Mouse (Mus musculus): ENCODE results near the gene Otogl. TPM values are rescaled to one million over a fixed set of nuclear protein-coding genes. Genes with fewer than 3 reads are reported as not detected.
A peak's percentile ranks its signal among the peaks of the same experiment; 100 is the strongest.

The Otogl gene
- total RNA-seq, 2 experiments from 2014 or later, result 0.02 TPM

DNA sequence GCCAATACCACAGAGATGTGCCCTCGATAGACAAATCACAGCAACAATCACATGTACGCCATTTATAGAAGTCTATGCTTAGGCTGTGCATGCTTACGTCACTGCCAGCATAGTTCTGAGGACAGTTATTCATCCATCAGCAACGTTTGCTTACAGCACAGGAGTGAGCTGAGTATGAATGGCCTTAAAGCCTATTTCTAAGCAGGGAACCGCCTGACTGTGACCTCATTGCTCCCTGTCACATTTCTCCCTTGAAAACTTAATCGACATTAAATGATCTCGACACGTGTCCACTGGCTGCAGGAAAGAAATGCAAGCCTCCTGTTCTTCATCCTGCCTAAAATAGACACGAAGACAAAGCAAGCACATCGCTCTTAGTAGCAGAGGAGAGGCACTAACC, 5.5 kb downstream of the Otogl start:
- no peak for DNase-seq (ENCODE audit: low spot score)

DNA sequence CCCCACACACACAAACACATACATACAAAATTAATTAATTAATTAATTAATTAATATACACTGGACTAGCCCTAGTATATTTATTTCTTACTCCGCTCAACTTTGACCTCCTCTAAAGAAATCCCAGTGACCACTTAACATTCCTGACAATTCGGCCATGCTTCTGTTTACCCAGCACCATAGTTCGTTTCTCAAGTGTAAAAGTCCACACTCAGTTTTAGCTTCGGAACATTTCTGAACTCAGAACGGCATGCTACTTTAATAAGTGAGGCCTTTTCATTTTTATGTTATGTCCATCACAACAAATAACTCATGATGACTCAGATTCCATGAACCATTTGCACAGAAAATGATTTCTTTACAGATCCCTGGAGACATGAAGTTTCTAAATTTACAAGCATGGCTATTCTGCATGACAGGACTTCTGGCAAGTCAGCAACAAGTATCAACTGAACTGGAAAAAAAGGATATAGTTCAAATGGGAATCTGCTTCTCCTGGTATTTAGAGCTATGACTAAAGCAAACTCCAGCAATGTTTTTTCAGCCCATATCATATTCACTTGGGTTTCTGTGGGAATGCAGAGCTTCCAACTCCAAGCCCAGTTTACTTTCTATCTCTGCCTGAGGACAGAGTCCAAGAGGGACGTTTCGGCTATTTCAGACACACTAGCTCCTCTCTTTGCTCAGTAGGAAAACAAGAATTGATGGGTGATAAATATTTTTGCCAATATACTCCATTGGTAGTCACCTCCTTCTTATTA, 6.5 kb downstream of the Otogl start:
- peak; percentile 18 for DNase-seq (ENCODE audit: low spot score)

DNA sequence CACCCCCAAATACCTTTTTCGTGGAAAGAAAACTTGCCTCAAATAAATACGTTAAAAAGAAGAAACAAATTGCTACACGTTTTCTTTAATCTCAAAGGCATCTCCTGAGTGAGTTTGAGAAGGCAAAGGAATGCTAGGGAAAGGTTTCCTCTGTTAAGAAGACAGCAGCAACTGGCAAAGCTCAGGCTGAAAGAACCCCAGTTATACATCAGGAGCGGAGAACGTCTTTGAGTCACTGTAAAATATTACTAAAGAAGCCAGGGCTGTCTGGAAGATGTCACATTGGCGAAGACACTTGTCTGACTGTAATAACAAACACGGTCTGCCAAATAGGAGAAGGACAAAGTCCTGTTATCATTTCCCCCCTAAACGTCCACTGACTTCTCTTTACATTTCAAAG, 10.0 kb downstream of the Otogl start:
- DNase-seq (ENCODE audit: low spot score), result no peak

DNA sequence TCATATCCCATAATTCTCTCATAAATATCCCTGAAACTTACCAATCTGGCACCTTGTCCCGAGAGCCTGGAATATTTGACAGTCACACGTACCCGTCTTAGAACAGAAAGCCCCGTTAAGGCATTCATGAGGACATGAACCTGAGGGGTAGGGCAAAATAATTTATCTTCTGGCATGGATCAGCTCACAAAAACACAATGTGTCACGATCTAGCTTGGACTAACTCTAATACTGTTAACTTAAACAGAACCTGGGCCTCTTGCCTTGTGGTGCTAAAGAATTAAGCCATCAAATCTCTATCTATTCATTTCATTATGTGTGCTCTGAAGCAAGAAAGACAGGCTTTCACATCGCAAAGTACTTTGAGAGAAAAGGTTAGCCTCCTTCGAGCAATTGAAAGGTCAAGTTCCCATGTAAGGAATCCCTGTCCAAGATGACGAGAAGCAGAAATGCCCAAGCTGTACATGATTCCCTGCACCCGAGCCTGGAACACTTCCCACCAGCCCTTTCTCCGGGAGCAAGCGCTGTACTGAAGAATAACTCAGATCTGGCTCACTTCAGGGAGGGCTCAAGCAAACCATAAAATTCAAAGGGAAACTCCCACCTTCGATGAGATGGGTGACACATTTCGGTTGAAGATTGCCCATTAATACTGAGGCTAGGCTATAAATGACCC, 10.6 kb downstream of the Otogl start:
- DNase-seq (ENCODE audit: low spot score), result no peak

DNA sequence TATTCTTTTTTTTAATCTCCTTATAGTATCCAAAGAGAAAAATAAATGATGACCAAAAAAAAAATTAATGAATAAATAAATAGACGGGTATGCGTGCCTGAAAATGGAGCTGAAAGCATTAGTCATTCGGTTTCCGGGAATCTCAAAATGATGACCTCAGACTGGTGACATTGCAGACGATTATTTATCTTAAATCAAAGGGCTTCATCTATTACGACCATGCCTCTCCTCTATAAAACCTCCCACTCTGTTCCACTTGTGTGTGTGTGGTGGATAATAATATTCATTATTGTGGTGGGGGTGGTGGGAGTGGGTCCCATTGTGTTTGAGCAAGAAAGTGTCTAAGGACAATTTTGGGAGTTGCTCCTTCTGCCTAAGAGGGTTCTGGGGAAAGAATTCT, 12.0 kb downstream of the Otogl start:
- DNase-seq (ENCODE audit: low spot score), result no peak

DNA sequence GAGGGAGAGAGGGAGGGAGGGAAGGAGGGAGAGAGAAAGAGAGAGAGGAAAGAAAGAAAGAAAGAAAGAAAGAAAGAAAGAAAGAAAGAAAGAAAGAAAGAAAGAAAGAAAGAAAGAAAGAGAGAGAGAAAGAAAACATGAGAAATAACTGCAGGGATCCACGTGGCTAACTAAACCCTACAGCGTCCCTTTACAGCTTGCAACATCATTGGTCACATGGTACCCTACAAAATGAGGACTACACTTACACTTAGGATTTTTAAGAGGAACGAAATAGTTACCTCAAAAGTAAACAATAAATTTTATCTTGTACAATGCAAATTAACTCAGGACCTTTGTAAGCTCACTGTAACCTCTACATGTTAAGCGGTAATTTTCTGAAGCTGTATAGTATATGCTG, 15.8 kb downstream of the Otogl start:
- no peak for DNase-seq (ENCODE audit: low spot score)

DNA sequence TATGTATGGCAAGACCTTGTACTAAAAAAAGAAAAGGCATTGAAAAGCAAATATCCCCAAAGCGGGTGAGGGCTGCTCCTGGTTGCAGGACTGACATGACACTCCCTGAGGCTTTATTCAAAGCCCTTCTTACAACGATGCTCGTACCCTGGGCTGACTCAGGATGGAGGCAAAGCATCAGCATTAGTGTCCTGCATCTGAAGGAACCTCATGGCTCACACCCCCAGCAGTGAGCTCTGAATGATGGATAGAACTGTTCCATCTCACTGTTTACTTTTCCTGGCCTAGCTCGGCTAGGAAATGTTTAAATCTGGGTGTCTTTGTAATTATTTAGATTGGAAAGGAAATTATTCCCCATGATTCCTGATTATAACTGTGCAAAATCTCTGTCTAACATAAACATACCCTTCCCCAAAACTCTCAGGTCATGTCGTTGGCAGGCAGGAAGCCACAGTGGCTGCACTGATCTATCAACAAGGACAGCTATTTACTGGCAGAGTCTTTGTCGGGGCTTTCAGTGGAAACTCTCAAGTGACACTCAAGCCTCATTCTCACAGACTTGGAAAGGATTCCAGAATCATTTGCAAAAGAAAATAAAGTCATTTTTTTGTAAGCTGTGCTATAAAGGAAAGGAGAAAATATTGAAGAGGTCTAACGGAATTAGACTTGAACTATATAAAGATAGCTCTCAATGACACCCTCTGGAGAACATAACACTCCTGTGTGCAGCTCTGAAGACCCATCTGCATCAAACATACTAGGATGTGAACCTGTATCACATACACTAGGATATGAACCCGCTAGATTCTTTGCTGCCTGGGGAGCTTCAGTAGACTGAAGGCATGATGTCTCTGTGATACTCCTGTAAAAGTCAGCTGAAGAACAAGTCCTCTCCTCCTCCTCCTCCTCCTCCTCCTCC, 17.0 kb downstream of the Otogl start:
- no peak for DNase-seq (ENCODE audit: low spot score)

DNA sequence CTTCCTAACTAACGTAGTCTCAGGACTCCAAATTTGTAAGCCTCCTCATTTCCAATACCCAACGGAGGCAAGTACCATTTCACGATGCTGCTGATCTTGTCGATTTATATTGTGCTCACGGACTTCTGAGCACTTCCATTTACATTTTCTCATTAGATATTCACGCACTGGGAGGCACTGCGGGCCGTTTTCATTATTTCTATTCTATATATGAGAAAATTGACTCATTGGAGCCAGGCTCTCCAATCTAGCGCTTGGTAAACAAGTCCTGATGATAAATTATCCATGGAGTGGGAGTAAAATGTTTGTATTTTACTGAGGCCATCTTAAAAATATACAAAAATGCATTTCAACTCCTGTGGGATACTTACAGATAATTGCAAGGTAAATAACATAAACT, 21.5 kb downstream of the Otogl start:
- DNase-seq (ENCODE audit: low spot score), result no peak

DNA sequence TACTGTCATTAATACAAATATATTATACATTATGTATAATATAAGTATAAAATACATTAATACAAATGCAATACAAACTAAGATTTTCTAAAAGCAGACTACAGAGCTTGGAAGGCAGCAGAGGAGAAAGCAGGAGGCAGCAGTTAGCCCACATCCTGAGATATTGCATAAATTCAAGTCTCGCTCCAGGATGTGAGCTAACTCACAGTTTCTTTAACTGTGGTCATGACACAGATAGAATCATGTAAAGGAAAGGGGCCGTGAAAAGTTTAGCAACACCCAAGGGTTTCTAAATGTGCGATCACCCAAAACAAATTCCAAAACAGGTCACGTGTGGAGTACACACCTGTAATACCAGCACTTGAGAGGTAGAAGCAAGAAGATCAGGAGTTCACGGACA, 39.4 kb downstream of the Otogl start:
- DNase-seq (ENCODE audit: low spot score), result no peak

DNA sequence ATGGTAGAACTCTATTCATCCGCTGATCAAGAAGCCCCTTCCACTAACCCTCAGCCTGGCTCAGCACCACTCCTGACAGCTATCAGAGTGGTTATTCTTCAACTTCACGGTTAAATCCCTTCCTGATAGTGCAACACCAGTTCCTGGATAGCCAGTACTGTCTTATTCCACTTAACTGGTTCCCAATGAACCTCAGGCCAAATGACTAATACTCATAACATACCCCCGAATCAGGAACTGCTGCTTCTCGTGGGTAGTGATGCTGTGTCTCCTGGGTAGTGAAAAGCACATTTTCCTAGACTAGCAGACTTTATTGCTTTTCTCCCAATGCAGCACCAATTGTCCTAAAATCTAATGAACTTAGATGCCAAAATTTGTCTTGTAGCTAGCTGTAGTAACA, 39.8 kb downstream of the Otogl start:
- DNase-seq (ENCODE audit: low spot score), result no peak

DNA sequence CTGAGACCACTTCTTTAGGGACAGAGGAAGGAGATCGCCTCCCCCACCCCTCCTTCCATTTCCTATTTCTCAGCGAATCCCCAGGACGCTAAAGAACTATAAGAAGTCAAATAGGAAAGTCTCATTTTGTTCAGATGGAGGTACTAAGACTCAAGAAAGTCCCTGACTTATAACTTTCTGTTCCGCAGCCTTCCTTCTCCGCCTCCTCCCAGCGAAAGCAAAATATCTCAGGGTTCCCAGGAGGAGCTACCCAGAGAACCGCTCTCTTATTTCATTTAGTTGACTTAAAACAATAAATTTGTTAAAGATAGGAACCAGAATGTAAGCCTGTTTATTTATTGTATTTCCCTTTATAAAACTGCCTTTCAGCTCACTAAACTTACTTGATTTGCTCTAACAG, 41.4 kb downstream of the Otogl start:
- DNase-seq (ENCODE audit: low spot score), result no peak

DNA sequence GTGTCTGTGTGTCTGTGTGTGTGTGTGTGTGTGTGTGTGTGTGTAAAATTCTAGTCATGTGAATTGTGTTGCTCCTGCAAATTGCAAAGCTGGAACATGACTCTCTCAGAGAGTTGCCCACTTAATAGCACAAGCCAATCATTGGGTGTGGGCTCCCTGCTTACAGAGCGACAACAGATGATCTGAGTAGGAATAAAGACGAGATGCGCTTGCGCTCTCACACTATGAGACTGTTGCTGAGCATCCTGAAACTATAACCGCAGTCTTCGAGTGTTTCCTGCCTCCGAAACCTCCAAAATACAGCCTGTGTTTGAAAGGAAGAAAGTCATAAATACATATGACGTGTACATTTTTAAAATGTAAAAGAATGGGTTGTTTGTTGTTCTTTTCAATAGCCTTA, 43.0 kb downstream of the Otogl start:
- no peak for DNase-seq (ENCODE audit: low spot score)

DNA sequence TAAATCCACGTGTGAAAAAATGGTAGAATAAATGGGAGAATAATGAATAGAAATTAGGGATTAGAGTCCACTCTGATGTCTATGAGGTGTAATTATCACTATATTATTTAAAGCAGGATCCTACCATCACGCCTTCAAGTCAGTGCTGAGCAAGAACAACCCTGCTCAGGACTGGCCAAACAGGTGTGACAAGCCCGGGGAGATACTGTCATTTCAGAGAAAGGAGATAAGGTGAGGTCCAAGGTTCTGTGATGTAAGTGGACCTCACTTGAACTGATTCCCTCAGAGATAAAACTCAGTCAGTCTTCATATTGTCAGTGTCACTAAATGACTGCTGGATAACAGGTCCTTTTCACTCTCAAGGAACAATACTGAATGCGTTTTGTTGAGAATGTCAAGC, 44.5 kb downstream of the Otogl start:
- no peak for DNase-seq (ENCODE audit: low spot score)

DNA sequence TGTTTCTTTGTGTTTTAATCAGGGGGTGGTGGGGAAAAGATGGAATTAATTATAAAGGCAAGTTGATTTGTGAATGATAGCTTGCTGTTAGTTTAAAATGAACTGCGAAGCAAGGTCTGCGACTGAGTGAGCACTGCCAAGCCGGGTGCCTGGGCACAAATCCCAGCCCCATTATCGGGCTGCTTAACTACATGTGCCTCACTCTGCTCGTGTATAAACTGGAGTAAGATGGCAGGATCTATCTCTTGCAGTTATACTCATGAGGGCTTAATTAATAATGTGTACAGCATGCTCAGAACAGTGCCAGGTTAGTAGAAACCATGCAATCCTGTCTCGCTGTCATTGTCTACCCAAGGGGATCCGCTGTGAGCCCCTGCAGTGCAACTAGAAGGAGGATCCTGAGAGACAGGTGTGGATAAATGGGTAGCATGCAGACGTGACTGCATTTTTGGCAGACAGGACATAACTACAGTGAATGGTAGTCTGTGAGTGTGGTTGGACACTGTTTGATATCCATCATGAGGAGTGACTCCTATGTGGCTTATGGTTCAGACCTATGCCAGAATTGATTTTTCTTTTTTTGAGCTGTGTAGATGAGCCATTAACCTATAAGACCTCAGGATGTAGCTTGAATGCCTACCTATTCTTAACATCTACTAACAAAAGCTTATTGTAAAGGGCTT, 51.6 kb downstream of the Otogl start:
- no peak for DNase-seq (ENCODE audit: low spot score)

DNA sequence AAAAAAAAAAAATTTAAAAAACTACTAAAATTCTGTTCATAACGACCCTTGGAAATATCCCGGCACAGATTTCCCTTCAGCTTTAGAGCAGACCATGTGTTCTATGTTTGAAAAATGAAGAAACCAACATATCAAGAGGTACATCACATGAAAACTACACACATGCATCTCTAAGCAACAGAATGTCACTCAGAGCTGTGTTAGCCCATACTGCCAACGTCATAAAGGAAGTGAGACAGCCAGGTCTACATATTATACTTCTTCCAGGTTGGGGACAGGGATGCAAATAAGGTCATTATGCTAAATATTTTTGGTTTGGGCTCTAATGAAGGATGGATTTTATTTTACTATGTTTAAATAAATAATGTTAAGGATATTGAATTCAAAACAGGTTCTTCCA, 52.7 kb downstream of the Otogl start:
- DNase-seq (ENCODE audit: low spot score), result no peak

DNA sequence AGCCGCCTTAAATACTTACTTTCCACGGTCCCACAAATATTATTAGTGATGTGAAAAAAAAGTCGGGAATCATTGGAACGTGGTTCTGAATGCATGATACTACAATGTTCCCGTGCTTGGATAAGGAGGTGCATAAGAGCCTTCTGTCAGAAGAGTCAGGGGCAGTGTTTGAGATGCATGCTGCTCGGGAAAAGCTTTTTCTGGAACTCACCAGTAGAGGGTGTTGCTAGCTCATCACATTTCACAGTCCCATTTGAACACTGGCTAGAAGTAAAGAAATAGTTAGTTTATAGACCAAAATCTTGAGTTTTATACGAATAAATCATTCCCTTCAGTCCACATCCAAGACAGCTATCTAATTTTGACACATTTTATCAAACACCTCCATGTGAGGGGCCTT, 53.2 kb downstream of the Otogl start:
- peak; percentile 37 for DNase-seq (ENCODE audit: low spot score)

DNA sequence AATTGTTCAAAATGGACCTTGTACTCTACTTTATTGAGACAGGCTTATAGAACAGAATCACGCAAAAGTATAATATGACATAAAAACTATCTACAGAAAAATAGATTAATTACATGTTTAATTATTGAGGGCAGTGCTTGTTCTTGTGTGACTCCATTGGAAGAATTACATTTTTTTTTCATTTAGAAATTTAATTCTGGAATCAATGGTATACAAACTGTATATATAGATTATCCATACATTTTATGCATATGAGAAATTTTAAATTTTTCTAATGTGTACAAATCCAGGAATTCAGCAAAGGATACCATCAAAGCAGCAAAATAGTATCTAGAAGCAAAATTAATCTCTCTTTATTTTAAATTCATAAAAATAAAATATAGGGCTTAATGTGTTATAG, 67.0 kb downstream of the Otogl start:
- no peak for DNase-seq (ENCODE audit: low spot score)

DNA sequence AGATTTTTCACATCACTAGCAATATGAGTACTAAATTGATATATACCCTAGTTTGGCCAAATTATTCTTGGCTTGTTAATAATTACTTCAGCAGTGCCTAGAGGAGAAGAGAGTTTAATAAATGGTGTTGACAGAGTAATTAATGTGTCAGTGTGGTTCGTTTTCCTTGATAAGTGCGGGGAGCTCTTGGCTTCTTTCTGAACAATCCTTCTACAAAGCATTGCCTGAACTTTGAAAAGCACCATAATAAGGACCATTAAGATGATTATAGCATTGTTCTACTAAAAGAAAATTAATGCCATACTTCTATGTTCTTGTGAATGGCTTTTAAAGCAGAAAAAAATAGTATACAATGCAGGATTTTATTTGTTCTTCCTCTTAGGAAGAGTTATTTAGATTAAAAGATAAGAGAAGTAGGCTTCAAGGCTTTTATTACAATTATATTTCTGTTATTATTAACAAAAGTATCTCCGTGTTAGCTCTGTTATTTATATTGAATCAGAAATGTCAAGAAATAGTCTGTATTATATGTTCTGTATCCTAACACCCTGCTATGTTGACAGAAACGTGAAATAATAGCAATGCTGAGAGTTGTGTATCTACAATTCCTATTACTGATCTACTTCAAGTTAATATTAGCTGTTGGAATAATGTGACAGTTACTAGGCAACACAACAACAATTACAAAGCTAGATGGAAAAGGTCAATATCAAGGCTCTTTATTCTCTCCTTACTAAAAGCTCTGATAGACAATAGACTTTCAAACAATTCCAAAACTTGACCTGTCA, 77.3 kb downstream of the Otogl start:
- DNase-seq (ENCODE audit: low spot score), result no peak

DNA sequence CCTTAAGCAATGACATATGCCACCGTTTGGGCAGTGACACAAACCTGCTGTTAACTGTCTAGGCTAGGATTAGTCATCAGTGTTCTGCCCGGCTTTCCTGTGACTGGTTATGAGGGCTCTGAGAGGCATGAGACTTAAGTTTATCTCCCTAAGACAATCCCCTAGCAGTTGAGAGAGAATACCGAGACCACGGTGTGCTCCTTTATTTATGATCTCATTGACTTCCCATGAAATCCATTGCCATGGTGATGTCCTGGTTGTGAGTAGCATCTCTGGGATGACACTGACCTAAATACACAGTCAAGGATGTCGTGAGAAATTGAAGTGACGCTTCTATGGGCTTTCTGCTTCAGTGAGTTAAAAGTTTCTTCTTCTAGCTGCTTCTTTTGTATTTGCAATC, 82.8 kb downstream of the Otogl start:
- DNase-seq (ENCODE audit: low spot score), result no peak

DNA sequence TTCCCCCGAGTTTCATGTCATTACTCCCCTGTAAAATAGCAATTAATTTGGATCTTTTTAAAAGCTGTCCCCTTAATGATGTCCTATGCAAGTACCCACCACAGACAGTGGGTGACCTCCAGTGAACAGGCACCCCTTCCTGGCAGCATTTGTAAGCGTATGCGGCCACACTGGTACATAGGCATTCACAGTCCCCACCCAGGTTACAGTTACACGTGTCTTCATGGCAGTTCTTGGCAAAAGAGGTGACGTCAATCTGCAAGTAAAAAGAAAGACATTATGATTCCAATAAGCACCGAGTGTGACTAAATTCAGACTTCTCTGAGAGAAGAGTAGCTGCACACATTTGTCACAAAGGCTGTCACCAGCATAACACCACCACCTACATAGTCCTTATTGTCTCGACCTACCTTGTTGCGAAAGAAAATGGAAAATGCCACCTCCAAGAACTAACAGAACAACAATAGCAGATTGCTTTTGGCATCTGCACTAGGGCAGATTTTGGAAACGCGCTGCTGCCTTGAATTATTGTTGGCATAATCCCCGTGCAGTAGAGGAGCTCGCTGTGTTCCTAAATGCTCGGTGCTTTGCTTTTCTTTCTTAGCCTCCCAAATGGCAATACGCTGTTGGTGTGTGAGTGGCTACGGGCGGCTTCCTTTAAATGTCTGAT, 98.0 kb downstream of the Otogl start:
- no peak for DNase-seq (ENCODE audit: low spot score)

All from gastrocnemius, adult 18-20 months (tissue).